In the genomic region with DNA sequence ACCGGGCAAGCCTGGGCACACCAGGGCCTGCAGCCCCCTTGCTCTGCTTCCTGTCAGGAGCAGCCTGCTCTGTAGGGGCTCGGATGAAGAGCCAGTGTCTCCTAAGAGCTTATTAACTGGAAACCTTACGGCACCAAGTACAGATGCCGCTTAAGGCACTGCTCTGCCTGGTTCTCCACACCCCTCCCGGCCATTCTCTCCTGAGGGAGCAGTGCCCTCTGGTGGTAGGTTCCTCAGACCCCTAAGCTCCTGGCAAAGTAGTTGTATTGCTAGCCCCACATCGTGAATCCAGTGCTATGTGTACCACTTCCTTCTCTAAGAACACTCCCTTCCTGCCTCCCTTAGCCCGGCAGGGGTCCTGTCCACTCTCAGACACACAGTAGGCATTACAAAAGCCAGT, we compare ENCODE assay signal across 9 mouse cellular contexts. TPM values are rescaled to one million over a fixed set of nuclear protein-coding genes. Genes with fewer than 3 reads are reported as not detected.
DNase-seq lines count a peak whose midpoint lies in the region; ATAC-seq and TF ChIP-seq lines count a peak whose summit lies in the region.
"Had no signal": no experiment of that assay in that cellular context is flagged by ENCODE, and none has a peak within 500 bp of the region (broad histone marks: within the 10 kb centered on the region; RNA-seq: fewer than 3 reads in every experiment).

No protein-coding gene starts in this region.

- H3K79me2 ChIP-seq in heart, adult 2 months (replicated peaks; ENCODE audit: control insufficient read depth, insufficient read depth, low read length), result no peaks in the 10 kb centered on the region

- WGBS in heart, adult 2 months, result 56% methylated on average over 7 of the region's 7 CpGs
- WGBS in heart, embryonic 11.5 days (ENCODE audit: insufficient replicate concordance), result 69% methylated on average over 7 of the region's 7 CpGs
- 44% methylated on average over 7 of the region's 7 CpGs for WGBS in embryonic facial prominence, embryonic 15.5 days
- 46% methylated on average over 7 of the region's 7 CpGs for WGBS in limb, embryonic 14.5 days
- WGBS in olfactory bulb, adult 2 months, result 36% methylated on average over 7 of the region's 7 CpGs

- no peak overlapping the region for H3K9ac ChIP-seq in heart, adult 2 months (ENCODE audit: low read depth, low read length)
- H3K9ac ChIP-seq in heart, embryonic 11.5 days (ENCODE audit: low read depth, low read length), result no peak overlapping the region
- H3K9ac ChIP-seq in embryonic facial prominence, embryonic 15.5 days, result no peak overlapping the region
- 0 out of 2 replicates have a peak overlapping the region, but pooled peaks have one; percentile 16 for H3K9ac ChIP-seq in limb, embryonic 14.5 days (ENCODE audit: low read depth, low read length, severe bottlenecking)
- H3K9ac ChIP-seq: midbrain, embryonic 12.5 days had no signal

- no peaks in the 10 kb centered on the region for H3K9me3 ChIP-seq in heart, embryonic 11.5 days (replicated peaks; ENCODE audit: control insufficient read depth, low read length)
- no peaks in the 10 kb centered on the region for H3K9me3 ChIP-seq in embryonic facial prominence, embryonic 15.5 days (replicated peaks)
- no peaks in the 10 kb centered on the region for H3K9me3 ChIP-seq in limb, embryonic 14.5 days (ENCODE audit: control insufficient read depth, low read length)
- H3K9me3 ChIP-seq: midbrain, embryonic 12.5 days had no signal

- no peaks in the 10 kb centered on the region for H3K27me3 ChIP-seq in heart, adult 2 months (ENCODE audit: control insufficient read depth, insufficient read depth, low read length)
- H3K27me3 ChIP-seq in heart, embryonic 11.5 days (ENCODE audit: control insufficient read depth, insufficient read depth, low read length), result no peaks in the 10 kb centered on the region
- no peaks in the 10 kb centered on the region for H3K27me3 ChIP-seq in embryonic facial prominence, embryonic 15.5 days
- no peaks in the 10 kb centered on the region for H3K27me3 ChIP-seq in limb, embryonic 14.5 days (ENCODE audit: control insufficient read depth, insufficient read depth, low read length)
- H3K27me3 ChIP-seq: midbrain, embryonic 12.5 days had no signal

- no peak for TF ChIP-seq POLR2A in heart, adult 2 months (IDR thresholded peaks at IDR 0.05; ENCODE audit: insufficient read depth, low read depth, low read length)
- no peak for TF ChIP-seq POLR2A in limb, embryonic 14.5 days (IDR thresholded peaks at IDR 0.05; ENCODE audit: borderline replicate concordance, extremely low read depth, insufficient read depth, insufficient read length)
- TF ChIP-seq POLR2A in olfactory bulb, adult 2 months (IDR thresholded peaks at IDR 0.05; ENCODE audit: insufficient read depth, low read depth, low read length), result no peak

- TF ChIP-seq EP300 in heart, adult 2 months (IDR thresholded peaks at IDR 0.05; ENCODE audit: insufficient read depth, low read depth, low read length), result no peak

- intact Hi-C loops in heart, adult 2 months (cut with DNase I), result no loop called here

- H3K4me1 ChIP-seq in heart, adult 2 months (ENCODE audit: control insufficient read depth, insufficient read depth, low read length), result 0 out of 2 replicates have a peak, but pooled peaks cover 2% of the 10 kb centered on the region
- H3K4me1 ChIP-seq in heart, embryonic 11.5 days (ENCODE audit: control insufficient read depth, insufficient read depth, low read length), result no peaks in the 10 kb centered on the region
- peaks cover 7% of the 10 kb centered on the region; the same call in 1 of the 2 replicates for H3K4me1 ChIP-seq in embryonic facial prominence, embryonic 15.5 days
- H3K4me1 ChIP-seq in limb, embryonic 14.5 days (ENCODE audit: control insufficient read depth, insufficient read depth, low read length), result no peaks in the 10 kb centered on the region
- H3K4me1 ChIP-seq in olfactory bulb, adult 2 months (ENCODE audit: control insufficient read depth, insufficient read depth, low read length), result peaks cover 7% of the 10 kb centered on the region
- H3K4me1 ChIP-seq: midbrain, embryonic 12.5 days had no signal

- TF ChIP-seq CTCF in heart, adult 2 months (IDR thresholded peaks at IDR 0.05), result peak; percentile 78
- peak; percentile 63 for TF ChIP-seq CTCF in olfactory bulb, adult 2 months (IDR thresholded peaks at IDR 0.05; ENCODE audit: insufficient read depth, low read depth, low read length)

- peak; percentile 65 to 74 for DNase-seq in heart, adult 2 months
- DNase-seq in WW6 (ENCODE audit: low read depth, low spot score), result peak; percentile 45
- DNase-seq in induced T-regulatory cell, adult 2 months (ENCODE audit: low read depth), result peak; percentile 94
- DNase-seq in limb, embryonic 14.5 days (ENCODE audit: low spot score), result peak; percentile 58
- DNase-seq in thymus, postnatal 10 days (ENCODE audit: low spot score in 2 of 2), result peak; percentile 81 to 95

- no peak for ATAC-seq in heart, embryonic 11.5 days (replicated peaks; ENCODE audit: insufficient number of reproducible peaks, low FRiP score, low TSS enrichment)
- ATAC-seq in embryonic facial prominence, embryonic 15.5 days (ENCODE audit: insufficient number of reproducible peaks, low FRiP score, low TSS enrichment, low read depth), result 0 out of 2 replicates have a peak, but pooled peaks have one; percentile 51
- ATAC-seq in limb, embryonic 14.5 days (ENCODE audit: low FRiP score, low read depth), result no peak

- no peaks in the 10 kb centered on the region for H3K36me3 ChIP-seq in heart, adult 2 months (ENCODE audit: control insufficient read depth, insufficient read depth, low read length)
- H3K36me3 ChIP-seq in heart, embryonic 11.5 days (ENCODE audit: control insufficient read depth, insufficient read depth, low read length), result peaks cover 48% of the 10 kb centered on the region
- H3K36me3 ChIP-seq in embryonic facial prominence, embryonic 15.5 days, result peaks cover 73% of the 10 kb centered on the region
- peaks cover 61% of the 10 kb centered on the region for H3K36me3 ChIP-seq in limb, embryonic 14.5 days (ENCODE audit: control insufficient read depth, insufficient read depth, low read length)

- no peak overlapping the region for H3K4me3 ChIP-seq in heart, adult 2 months
- H3K4me3 ChIP-seq in heart, embryonic 11.5 days (ENCODE audit: low read depth, low read length), result no peak overlapping the region
- no peak overlapping the region for H3K4me3 ChIP-seq in embryonic facial prominence, embryonic 15.5 days (replicated peaks)
- no peak overlapping the region for H3K4me3 ChIP-seq in limb, embryonic 14.5 days (replicated peaks; ENCODE audit: low read length)
- H3K4me3 ChIP-seq in olfactory bulb, adult 2 months (ENCODE audit: insufficient read depth, low read depth, low read length), result no peak overlapping the region
- H3K4me3 ChIP-seq: midbrain, embryonic 12.5 days had no signal

- no peak overlapping the region for H3K27ac ChIP-seq in heart, adult 2 months
- no peak overlapping the region for H3K27ac ChIP-seq in heart, embryonic 11.5 days (ENCODE audit: low read depth, low read length)
- peak overlapping the region; percentile 73 for H3K27ac ChIP-seq in embryonic facial prominence, embryonic 15.5 days (replicated peaks)
- H3K27ac ChIP-seq in limb, embryonic 14.5 days (replicated peaks; ENCODE audit: low read depth, low read length), result 0 out of 2 replicates have a peak overlapping the region, but pooled peaks have one; percentile 43
- H3K27ac ChIP-seq in olfactory bulb, adult 2 months (ENCODE audit: insufficient read depth, low read depth, low read length), result no peak overlapping the region
- H3K27ac ChIP-seq: midbrain, embryonic 12.5 days had no signal

- H3K4me2 ChIP-seq in heart, embryonic 11.5 days, result no peak overlapping the region
- peak overlapping the region; percentile 27 for H3K4me2 ChIP-seq in embryonic facial prominence, embryonic 15.5 days (replicated peaks)
- no peak overlapping the region for H3K4me2 ChIP-seq in limb, embryonic 14.5 days (replicated peaks; ENCODE audit: low read depth, low read length, severe bottlenecking)
- H3K4me2 ChIP-seq: midbrain, embryonic 12.5 days had no signal

RNA-seq across cellular contexts. Expression of a gene that starts 12.3 kb away (rescaled TPM):
- 1 to 10 TPM; 3.4 to 4.5 TPM for total RNA-seq in heart, adult 2 months (2021)
- polyA plus RNA-seq in heart, adult 2 months (2012; rRNA removed), result 5.7 and 14.1 TPM in 2 replicates
- polyA plus RNA-seq in heart, embryonic 11.5 days (2014; fragmentation: Nextera tagmentation; extraction: Ambion mirVana), result 0.97 and 1.5 TPM in 2 replicates
- polyA plus RNA-seq in embryonic facial prominence, embryonic 15.5 days (2015; fragmentation: Nextera tagmentation; extraction: Ambion mirVana), result 5.3 TPM in 2 replicates
- 4.0 and 4.6 TPM in 2 replicates for polyA plus RNA-seq in limb, embryonic 14.5 days (2012; rRNA removed)
- polyA plus RNA-seq in limb, embryonic 14.5 days (2014; fragmentation: Nextera tagmentation; extraction: Ambion mirVana), result 4.9 and 5.4 TPM in 2 replicates
- 486 TPM in 1 of 2 replicates, not detected in the other for polyA plus RNA-seq in olfactory bulb, adult 2 months (2012; ENCODE audit: insufficient read depth, insufficient read length, low replicate concordance, missing spikeins)

RNA-seq across cellular contexts. Expression of a gene that starts 44.4 kb away (rescaled TPM):
- 1 to 10 TPM; 3.6 to 5.8 TPM for total RNA-seq in heart, adult 2 months (2021)
- 7.3 and 12.0 TPM in 2 replicates for polyA plus RNA-seq in heart, adult 2 months (2012; rRNA removed)
- 11.7 and 12.3 TPM in 2 replicates for polyA plus RNA-seq in heart, embryonic 11.5 days (2014; fragmentation: Nextera tagmentation; extraction: Ambion mirVana)
- 197 and 220 TPM in 2 replicates for polyA plus RNA-seq in embryonic facial prominence, embryonic 15.5 days (2015; fragmentation: Nextera tagmentation; extraction: Ambion mirVana)
- polyA plus RNA-seq in limb, embryonic 14.5 days (2012; rRNA removed), result 86.0 and 118 TPM in 2 replicates
- 107 and 117 TPM in 2 replicates for polyA plus RNA-seq in limb, embryonic 14.5 days (2014; fragmentation: Nextera tagmentation; extraction: Ambion mirVana)
- polyA plus RNA-seq in olfactory bulb, adult 2 months (2012; ENCODE audit: insufficient read depth, insufficient read length, low replicate concordance, missing spikeins), result not detected in 2 replicates

Comparison
In these comparisons a context has a peak if more than half of its experiments do, and no peak if none do; other contexts are left out.
1. H3K27ac ChIP-seq: peak in embryonic facial prominence, embryonic 15.5 days (single experiment) and limb, embryonic 14.5 days (single experiment); none in heart, adult 2 months (single experiment), heart, embryonic 11.5 days (single experiment) and olfactory bulb, adult 2 months (single experiment).
2. RNA of a gene that starts 12.3 kb away (polyA plus RNA-seq): 486 TPM in olfactory bulb, adult 2 months; 5.7 to 14.1 TPM in heart, adult 2 months, 4.0 to 5.4 TPM in limb, embryonic 14.5 days, 5.3 TPM in embryonic facial prominence, embryonic 15.5 days and 0.97 to 1.5 TPM in heart, embryonic 11.5 days; every median in the first group is over 10 times any median in the second.
3. Peak in every context shown above with its lines, with median percentiles within 50 percentile points of each other: DNase-seq.